ENCODE assay signal across 14 mouse cellular contexts in genomic region chr1:54789327-54789960, GRCm38 (mm10).
DNase-seq lines count a peak whose midpoint lies in the region; ATAC-seq and TF ChIP-seq lines count a peak whose summit lies in the region.
"Had no signal": no experiment of that assay in that cellular context is flagged by ENCODE, and none has a peak within 500 bp of the region (broad histone marks: within the 10 kb centered on the region; RNA-seq: fewer than 3 reads in every experiment).

No protein-coding gene starts in this region.

- intact Hi-C loops in gastrocnemius, adult 2 months (cut with DNase I): no loop called here

- H3K27me3 ChIP-seq in lung, postnatal 0 days (replicated peaks; ENCODE audit: insufficient read depth, low read length): no peaks in the 10 kb centered on the region
- no peaks in the 10 kb centered on the region for H3K27me3 ChIP-seq in liver, postnatal 0 days (ENCODE audit: insufficient read depth, low read length)
- H3K27me3 ChIP-seq: heart, embryonic 12.5 days; lung, embryonic 15.5 days had no signal

- TF ChIP-seq EP300 in lung, postnatal 0 days (IDR thresholded peaks at IDR 0.05): no peak
- TF ChIP-seq EP300 in liver, postnatal 0 days (IDR thresholded peaks at IDR 0.05; ENCODE audit: low read depth): no peak

- no peaks in the 10 kb centered on the region for H3K9me3 ChIP-seq in lung, postnatal 0 days (ENCODE audit: low read length)
- H3K9me3 ChIP-seq in liver, postnatal 0 days (ENCODE audit: low read length): no peaks in the 10 kb centered on the region
- H3K9me3 ChIP-seq: lung, embryonic 15.5 days had no signal

- 52% methylated on average over 7 of the region's 7 CpGs for WGBS in lung, postnatal 0 days
- WGBS in liver, postnatal 0 days (ENCODE audit: insufficient replicate concordance): 57% methylated on average over 7 of the region's 7 CpGs

- no peak for TF ChIP-seq CTCF in gastrocnemius, adult 2 months (IDR thresholded peaks at IDR 0.05)
- TF ChIP-seq CTCF in lung, postnatal 0 days (IDR thresholded peaks at IDR 0.05): no peak
- no peak for TF ChIP-seq CTCF in liver, postnatal 0 days (IDR thresholded peaks at IDR 0.05; ENCODE audit: low read depth)

- H3K4me2 ChIP-seq in lung, postnatal 0 days (replicated peaks; ENCODE audit: low read depth, low read length): no peak overlapping the region
- H3K4me2 ChIP-seq in liver, postnatal 0 days (ENCODE audit: low read depth, low read length): no peak overlapping the region
- H3K4me2 ChIP-seq: heart, embryonic 12.5 days; lung, embryonic 15.5 days had no signal

- 0 out of 2 replicates have a peak overlapping the region, but pooled peaks have one; percentile 10 for H3K27ac ChIP-seq in gastrocnemius, adult 2 months
- no peak overlapping the region for H3K27ac ChIP-seq in lung, postnatal 0 days (ENCODE audit: low read length)
- no peak overlapping the region for H3K27ac ChIP-seq in liver, postnatal 0 days (ENCODE audit: low read depth)
- H3K27ac ChIP-seq: lung, embryonic 15.5 days had no signal

- H3K36me3 ChIP-seq in lung, postnatal 0 days (ENCODE audit: insufficient read depth, low read length): no peaks in the 10 kb centered on the region
- H3K36me3 ChIP-seq in liver, postnatal 0 days (replicated peaks; ENCODE audit: insufficient read depth, low read length): no peaks in the 10 kb centered on the region
- H3K36me3 ChIP-seq: lung, embryonic 15.5 days had no signal

- DNase-seq in gastrocnemius, adult 2 months: no peak
- no peak for DNase-seq in gastrocnemius, postnatal 4 days (ENCODE audit: low spot score in 2 of 2)
- DNase-seq in lung, postnatal 0 days (ENCODE audit: low spot score): peak; percentile 35
- DNase-seq in lung, postnatal 36 days: no peak
- DNase-seq in adrenal gland, adult 18-20 months (ENCODE audit: low spot score in 2 of 2): peak; percentile 11 to 27
- no peak for DNase-seq in liver, postnatal 0 days
- DNase-seq in frontal cortex, postnatal 36 days (ENCODE audit: low spot score in 2 of 2): no peak
- DNase-seq: retina, postnatal 1 day; thymus, postnatal 25 days had no signal

- no peak for ATAC-seq in lung, postnatal 0 days
- peak; percentile 66 for ATAC-seq in megakaryocyte progenitor cell, adult 5-6 weeks (replicated peaks; ENCODE audit: poor library complexity)
- no peak for ATAC-seq in liver, postnatal 0 days
- ATAC-seq: forebrain, embryonic 16.5 days had no signal

- no peak overlapping the region for H3K4me3 ChIP-seq in gastrocnemius, adult 2 months
- H3K4me3 ChIP-seq in lung, postnatal 0 days (ENCODE audit: low read depth, low read length): no peak overlapping the region
- no peak overlapping the region for H3K4me3 ChIP-seq in liver, postnatal 0 days (ENCODE audit: low read depth, low read length)
- H3K4me3 ChIP-seq: heart, embryonic 12.5 days; lung, embryonic 15.5 days; myocyte had no signal

- no peaks in the 10 kb centered on the region for H3K4me1 ChIP-seq in lung, postnatal 0 days (ENCODE audit: insufficient read depth, low read depth, low read length)
- H3K4me1 ChIP-seq in liver, postnatal 0 days (ENCODE audit: insufficient read depth): no peaks in the 10 kb centered on the region

- H3K9ac ChIP-seq in lung, postnatal 0 days (replicated peaks; ENCODE audit: low read depth): no peak overlapping the region
- H3K9ac ChIP-seq in liver, postnatal 0 days (replicated peaks): no peak overlapping the region
- H3K9ac ChIP-seq: heart, embryonic 12.5 days; lung, embryonic 15.5 days had no signal

Comparison
In these comparisons a context has a peak if more than half of its experiments do, and no peak if none do; other contexts are left out.
1. DNase-seq: peak in lung, postnatal 0 days (single experiment) and adrenal gland, adult 18-20 months (2 of 2); none in gastrocnemius, adult 2 months (single experiment), gastrocnemius, postnatal 4 days (0 of 2), lung, postnatal 36 days (single experiment), liver, postnatal 0 days (single experiment) and frontal cortex, postnatal 36 days (0 of 2).